Mouse (Mus musculus) erythroblast, embryonic 14.5 days (primary cell): ENCODE results near the gene Mapk10.

Experiments used
- GATA1 ChIP-seq: IDR thresholded peaks from 2 replicates; pipeline ENCODE4 v1.6.1; 2012; ENCODE audit warnings: low read length, inconsistent platforms, mixed read lengths
- TAL1 ChIP-seq: IDR thresholded peaks from 3 replicates; pipeline ENCODE4 v1.6.1; 2012; ENCODE audit warnings: low read length, inconsistent platforms, mixed read lengths

GRCm38 (mm10) chr5:103008894-103009293, 202.2 kb downstream of the Mapk10 start:
- TF ChIP-seq GATA1 (no peak), TAL1 (no peak)
